Mouse (Mus musculus) gastrocnemius, postnatal 14 days (tissue): ENCODE data around the gene Pfdn4. TPM values are rescaled to one million over a fixed set of nuclear protein-coding genes. Genes with fewer than 3 reads are reported as not detected.
A peak's percentile ranks its signal among the peaks of the same experiment; 100 is the strongest.
"Not testable (repeated sequence)": the region's sequence is repeated elsewhere in the genome, so short reads cannot be mapped to it uniquely, and the experiment has no call there.

Experiments
- DNase-seq: peaks from one replicate; pipeline ENCODE4 v3.0.0; 2021; ENCODE audit warnings: mixed read lengths
- intact Hi-C: fragments of 180-260 bp; cut with DNase I; formaldehyde crosslinking; loops from one replicate; pipeline ENCODE4 v1.15.1; 2025; ENCODE audit warnings: low total_unique reads
- long read RNA-seq, 2 experiments: library from polyadenylated mRNA; stranded (forward); transcript quantifications; one replicate each; pipeline ENCODE4 v2.0.0; 2021
- total RNA-seq, 2 experiments: library from RNA; stranded (reverse); gene quantifications; 2 replicates each; pipeline ENCODE4 v1.2.3; 2021

Pfdn4 gene
- total RNA-seq: 10 to 100 TPM; 13.3 to 19.1 TPM
- long read RNA-seq, experiment 1, transcript Pfdn4-201 (4 exons, 935 nt): major isoform, 6 of 6 reads
- long read RNA-seq, experiment 1, partial matches to known transcripts: 0 of 6 reads
- long read RNA-seq, experiment 1, other reads (novel, unspliced or antisense): 0 of 6 reads
- long read RNA-seq, experiment 2, partial matches to known transcripts: 1 of 5 reads
- long read RNA-seq, experiment 2, other reads (novel, unspliced or antisense): 0 of 5 reads

DNA sequence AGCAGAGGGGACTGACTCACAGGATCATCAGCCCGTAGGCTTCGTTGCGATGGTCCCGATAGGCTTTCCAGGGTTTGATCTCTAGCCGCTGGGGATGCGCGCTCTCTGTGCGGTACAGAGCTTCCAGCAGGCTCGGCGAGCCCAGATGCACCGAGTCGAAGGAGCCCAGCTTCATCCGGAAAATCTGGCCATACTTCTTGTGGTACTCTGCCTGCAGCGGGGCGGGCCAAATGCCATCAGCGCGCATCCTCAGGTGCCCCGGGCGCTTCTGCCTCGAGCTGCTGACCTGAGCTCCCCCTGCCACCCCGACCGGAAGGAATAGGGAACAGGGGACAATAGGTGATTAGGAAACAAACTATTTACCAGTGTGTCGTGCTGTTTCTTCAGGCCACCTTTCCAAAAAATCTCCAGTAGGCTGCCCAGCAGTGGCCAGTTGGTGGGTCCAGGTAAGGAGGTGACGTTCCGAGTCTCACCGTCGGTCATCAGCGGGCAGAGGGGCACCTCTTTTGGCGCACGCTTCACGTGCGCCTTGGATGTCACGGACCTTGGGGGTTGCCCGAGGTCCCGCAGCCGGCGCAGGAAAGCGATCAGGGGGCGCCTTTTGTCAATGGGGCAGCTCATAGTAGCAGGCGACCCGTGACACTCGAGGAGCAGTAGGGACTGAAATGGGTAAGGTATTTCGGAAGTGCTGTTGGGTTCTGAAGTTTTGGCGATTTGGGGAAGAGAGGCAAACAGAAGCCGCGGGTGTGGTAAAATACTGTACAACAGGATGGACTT is at the start of gene Pfdn4:
Gene Pfdn4, plus strand, starts transcription at position 275 of the 777 bp plus-strand sequence.
- intact Hi-C loops: no loop called here
- DNase-seq: no peak

- intact Hi-C loops: no loop called here
- DNase-seq: no peak
Measured at GRCm38 (mm10) chr2:170446843-170447383, 49.3 kb upstream of the Pfdn4 start.

- intact Hi-C loops: no loop called here
- DNase-seq: no peak
Measured at GRCm38 (mm10) chr2:170447651-170448050, 48.6 kb upstream of the Pfdn4 start.

DNA sequence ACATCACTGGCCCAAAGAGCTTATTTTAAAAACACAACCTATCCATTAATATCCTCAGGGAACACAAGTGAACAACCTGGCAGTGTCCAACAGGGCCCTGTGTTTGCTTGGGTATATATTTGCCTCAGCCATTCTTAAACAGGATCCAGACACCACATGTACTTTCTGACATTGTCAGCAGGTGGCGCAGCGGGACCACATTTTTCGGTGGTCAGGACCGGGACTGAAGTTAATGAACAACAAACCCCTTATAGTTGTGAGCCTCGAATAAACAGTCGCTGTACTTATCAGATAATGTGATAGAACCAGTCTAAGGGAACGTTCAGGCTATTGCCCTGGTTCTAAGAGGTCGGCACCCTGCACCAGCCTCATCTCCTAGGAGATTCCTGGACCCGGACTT is 45.3 kb upstream of the Pfdn4 start:
- intact Hi-C loops: loop anchor here (2.0 kb wide), 1 partner anchor 58 kb away; no protein-coding TSS in a partner anchor
- DNase-seq: peak; percentile 67

- intact Hi-C loops, DNase-seq: not testable (repeated sequence)
Measured at GRCm38 (mm10) chr2:170453809-170454208, 42.4 kb upstream of the Pfdn4 start.

- intact Hi-C loops: no loop called here
- DNase-seq: no peak
Measured at GRCm38 (mm10) chr2:170459183-170459582, 37.0 kb upstream of the Pfdn4 start.

- intact Hi-C loops: no loop called here
- DNase-seq: no peak
Measured at GRCm38 (mm10) chr2:170459805-170460204, 36.4 kb upstream of the Pfdn4 start.

DNA sequence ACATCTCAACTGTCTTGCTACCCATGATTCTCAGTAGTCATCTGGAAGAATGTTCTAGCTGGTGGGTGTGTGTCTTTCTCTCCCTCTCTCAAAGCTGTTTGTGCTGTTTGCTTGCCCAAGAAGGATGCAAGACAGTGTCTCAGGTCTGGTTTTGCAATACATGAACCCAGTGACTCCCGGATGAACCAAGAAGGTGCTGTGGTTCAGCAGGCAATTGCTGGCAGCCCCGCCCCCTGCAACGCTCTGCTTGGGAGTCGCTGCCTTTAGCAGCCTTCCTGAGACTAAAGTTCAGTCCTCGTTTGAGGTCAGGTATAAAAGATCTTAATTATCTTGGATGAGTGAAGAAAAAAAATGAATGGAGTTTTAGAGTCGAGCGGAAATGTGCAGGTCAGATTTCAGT is 34.6 kb upstream of the Pfdn4 start:
- intact Hi-C loops: no loop called here
- DNase-seq: no peak

DNA sequence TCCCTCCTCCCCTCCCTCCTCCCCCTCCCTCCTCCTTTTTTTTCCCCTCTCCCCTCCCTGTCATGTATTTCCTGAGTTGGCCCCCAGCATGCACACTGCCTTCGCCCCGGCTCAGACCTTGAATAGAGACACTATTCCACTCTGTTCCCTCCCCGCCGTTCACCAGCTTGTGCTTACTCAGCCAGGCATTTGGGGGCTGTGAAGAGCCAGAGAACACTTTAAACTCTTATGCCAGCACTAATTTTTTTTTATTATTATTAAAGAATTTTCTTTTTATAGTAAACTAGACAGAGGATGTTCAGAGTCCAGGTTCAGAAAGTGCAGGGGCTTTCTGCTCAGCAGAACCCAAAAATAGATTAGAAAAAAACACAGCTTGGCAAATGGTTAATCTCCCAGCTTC is 31.4 kb upstream of the Pfdn4 start:
- DNase-seq: no peak
- intact Hi-C loops: no loop called here

GRCm38 (mm10) chr2:170468009-170468408 is 28.2 kb upstream of the Pfdn4 start:
- intact Hi-C loops: no loop called here
- no peak for DNase-seq

GRCm38 (mm10) chr2:170469616-170470308 is 26.5 kb upstream of the Pfdn4 start:
- no peak for DNase-seq
- intact Hi-C loops: loop anchor here (5.0 kb wide), 1 partner anchor 38 kb away; no protein-coding TSS in a partner anchor

DNA sequence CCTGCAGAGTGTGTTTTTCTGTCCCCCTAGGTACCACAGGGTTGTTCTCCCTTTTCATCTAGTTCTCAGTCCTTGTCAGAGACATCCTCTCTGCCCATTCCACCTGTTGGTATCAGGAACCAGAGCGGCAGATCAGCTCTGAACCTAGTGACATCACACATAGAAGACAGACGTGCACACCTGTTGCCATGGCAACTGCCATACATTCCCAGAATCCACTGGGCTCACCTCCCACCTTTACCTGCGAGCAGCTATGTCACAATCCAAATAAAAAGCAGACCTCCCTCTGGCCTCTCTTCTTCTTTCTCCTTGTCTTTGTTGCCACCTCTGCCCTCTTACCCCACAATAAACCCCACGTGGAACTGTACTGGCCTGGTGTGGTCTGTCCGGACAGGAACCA is 25.6 kb upstream of the Pfdn4 start:
- DNase-seq: no peak
- intact Hi-C loops: loop anchor here (5.0 kb wide), 1 partner anchor 37 kb away; no protein-coding TSS in a partner anchor

GRCm38 (mm10) chr2:170474125-170474524 is 22.1 kb upstream of the Pfdn4 start:
- intact Hi-C loops: loop anchor here (5.0 kb wide), 1 partner anchor 33 kb away; no protein-coding TSS in a partner anchor
- no peak for DNase-seq

DNA sequence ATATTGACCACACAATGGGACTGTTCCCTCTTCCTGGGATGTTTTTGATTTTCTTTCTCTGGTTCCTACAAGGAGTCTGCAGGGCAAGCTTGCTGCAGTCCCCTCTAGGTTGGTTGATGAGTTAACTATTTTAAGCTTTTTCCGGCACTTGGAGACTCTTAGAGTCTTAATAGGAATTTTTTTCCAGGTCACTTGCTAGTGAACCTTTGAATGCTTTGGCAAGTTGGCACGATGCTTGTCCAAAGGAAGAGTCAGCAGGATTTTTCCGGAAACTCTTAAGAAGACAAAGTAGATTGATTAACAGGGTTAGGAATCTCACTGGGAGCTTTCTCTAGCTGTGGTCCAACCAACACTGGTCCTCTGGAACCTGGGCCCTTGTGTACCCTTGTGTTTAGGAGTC is 21.1 kb upstream of the Pfdn4 start:
- intact Hi-C loops: no loop called here
- DNase-seq: no peak

DNA sequence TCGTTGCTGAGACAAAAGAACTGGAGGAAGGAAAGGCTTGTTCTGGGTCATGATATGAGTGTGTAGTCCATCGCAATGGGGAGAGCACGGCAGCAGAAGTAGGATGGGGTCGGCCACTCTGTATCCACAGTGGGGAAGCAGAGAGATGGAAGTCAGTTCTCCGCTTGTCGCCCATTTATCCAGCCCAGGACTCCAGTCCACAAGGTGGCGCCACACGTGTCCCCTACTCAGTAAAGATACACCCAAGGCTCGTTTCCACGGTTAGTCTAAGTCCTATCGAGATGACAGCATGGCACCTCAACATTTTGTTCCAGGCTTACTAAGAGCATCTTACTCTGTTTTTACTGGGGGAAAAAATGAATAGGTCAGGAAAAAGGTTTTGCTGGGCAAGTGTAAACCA is 20.0 kb upstream of the Pfdn4 start:
- DNase-seq: no peak
- intact Hi-C loops: no loop called here

GRCm38 (mm10) chr2:170476643-170477042 is 19.6 kb upstream of the Pfdn4 start:
- intact Hi-C loops: no loop called here
- no peak for DNase-seq

DNA sequence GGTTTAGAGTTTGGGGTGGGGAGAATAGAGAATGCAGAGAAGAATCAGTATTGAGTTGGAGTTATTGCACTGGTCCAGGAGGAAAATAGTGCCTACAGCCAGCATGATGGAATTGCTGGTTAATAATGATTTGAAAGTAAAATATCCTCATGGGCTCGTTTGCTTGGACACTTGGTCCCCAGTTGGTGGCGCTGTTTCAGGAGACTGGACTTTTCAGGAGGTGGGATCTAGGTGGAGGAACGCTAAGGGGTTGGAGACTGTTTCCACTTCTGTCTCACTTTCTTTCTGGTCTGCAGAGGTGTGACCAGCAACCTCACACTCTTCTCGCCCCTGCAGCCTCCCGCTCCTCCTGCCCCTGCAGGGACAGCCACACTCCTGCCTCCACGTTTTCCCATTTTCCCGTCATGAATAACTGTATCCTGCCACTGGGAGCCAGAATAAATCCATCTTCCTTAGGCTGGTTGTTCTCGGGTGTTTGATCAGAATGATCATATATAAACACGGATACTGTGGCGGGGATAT is 14.1 kb upstream of the Pfdn4 start:
- DNase-seq: no peak
- intact Hi-C loops: no loop called here

GRCm38 (mm10) chr2:170483914-170484313 is 12.3 kb upstream of the Pfdn4 start:
- intact Hi-C loops: no loop called here
- DNase-seq: no peak

- intact Hi-C loops: no loop called here
- DNase-seq: no peak
Measured at GRCm38 (mm10) chr2:170487202-170487601, 9.0 kb upstream of the Pfdn4 start.
